Mouse (Mus musculus): ENCODE results near the gene Gclm. TPM values are rescaled to one million over a fixed set of nuclear protein-coding genes. Genes with fewer than 3 reads are reported as not detected.

The Gclm gene
- polyA plus RNA-seq (2012; fragmentation: generic; extraction: Trizol) = 10 to 100 TPM; 22.9 to 26.4 TPM

DNA sequence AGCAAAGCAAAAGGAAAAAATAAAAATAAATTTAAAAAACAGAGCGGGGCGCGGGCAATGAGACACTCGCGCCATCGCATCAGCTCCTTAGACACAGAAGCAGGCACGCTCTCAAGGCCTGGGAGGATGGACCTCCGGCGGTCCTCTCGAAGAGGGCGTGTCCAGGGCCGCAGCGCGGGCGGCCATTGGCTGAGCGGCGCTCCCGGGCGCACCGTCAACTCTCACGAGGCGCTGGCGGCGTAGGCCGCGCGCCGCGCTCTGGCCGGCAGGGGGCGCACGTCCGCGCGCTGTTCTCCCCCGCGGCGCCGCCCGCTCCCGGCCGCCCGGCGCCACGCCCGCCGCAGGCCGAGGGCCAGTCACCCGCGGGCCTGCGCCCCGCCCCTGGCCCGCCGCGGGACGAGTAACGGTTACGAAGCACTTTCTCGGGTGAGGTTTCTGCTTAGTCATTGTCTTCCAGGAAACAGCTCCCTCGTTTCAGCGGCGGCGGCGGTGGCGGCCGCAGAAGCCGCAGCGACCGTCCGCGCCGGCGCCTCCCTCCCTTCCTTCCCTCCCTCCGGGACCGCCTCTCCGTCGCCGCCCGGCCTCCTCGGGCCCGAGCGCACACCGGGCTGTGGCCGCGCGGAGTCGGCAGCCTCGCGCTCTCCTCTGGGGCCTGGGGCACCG is at the start of gene Gclm:
Gclm (plus strand) TSS at position 343 of the 663 bp plus-strand sequence.

DNA sequence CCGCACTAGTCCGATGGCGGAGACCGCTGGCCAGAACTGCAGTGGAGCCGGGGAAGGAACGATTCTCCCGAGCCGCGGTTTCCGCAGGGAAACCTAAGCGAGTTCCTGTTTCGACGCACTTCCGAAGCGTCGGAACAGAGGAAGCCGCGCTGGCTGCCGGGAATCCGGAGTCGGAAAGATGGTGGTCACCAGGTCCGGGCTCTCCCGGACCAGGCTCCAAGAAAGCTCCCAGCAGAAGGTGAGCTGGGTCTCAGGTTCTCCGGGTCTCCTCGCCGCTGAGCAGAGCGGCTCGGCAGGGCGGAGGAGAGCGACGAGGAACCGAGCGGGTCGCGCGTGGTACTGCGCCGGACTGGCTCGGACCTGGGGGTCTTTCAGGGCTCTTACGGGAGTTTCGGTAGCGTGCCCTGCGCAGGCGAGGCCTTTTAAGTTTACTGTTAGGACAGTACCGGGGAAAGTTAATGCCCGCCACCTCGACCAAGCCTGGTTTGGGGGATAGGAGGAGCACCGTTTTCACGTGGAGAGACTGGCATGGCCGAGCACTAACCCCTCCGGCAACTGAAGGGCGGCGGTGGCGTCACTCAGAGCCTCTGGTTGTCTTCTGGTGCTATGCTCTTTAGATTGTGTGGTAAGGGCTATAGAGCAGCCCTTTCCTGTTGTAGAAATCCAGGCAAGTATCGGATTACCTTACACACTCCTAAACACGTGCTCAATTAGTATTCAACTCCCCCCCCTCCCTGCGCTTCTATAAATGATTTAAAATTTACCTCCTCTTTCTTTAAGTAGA is 29.1 kb downstream of the Gclm start, which contains the start of gene Dnttip2:
Dnttip2 (plus strand) TSS at position 148 of the 784 bp plus-strand sequence.

DNA sequence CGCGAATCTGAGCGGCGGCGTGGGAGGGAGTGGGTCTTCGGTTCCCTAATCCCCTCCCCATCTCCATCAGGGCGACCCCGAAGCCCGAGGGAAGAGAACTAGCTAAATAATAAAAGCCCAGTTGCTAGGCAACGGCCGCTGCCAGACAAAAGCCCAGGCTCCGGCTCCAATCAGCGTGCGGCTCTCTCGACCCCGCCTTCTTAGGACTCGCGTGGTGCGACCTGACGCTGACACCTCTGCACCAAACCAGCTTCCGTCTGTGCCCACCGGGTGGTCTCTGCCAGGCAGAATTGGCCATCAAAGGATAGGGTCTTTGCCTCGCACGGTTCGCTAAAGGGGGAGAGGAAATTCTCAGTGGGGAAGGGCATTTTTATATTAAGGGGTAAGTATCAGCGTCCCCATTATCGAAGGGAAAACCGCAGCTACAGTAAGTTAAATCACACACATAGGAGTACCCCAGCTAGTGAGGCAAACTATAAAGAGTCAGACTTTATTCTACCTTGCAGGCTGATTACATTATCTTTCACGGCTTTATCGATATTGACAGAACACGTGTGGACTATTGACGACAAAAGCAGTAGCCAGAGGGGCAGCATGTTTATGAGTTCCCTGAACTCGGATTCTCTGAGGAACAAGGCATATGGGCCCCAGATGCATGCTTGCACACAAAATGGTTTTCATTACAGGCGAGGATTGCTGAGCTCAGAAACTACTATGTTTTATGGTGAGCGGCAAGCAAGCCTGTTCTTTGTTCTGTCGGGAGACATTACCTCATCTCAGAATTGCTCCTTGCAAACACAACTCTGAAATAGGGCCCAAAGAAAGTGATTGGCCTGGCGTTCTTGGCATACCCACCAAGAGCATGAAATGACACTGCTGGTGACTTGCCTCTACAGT is 48.8 kb downstream of the Gclm start, which contains the start of gene Bcar3:
Bcar3 (plus strand) TSS at position 183 of the 897 bp plus-strand sequence.

Other genes with a start within 250 kb of the Gclm start
- under 1 TPM; 0.01 to 0.37 TPM for gene Abca4, start 201.1 kb upstream of the Gclm start, polyA plus RNA-seq (2012; fragmentation: generic; extraction: Trizol)
- gene Dnttip2, start 28.8 kb downstream of the Gclm start, polyA plus RNA-seq (2012; fragmentation: generic; extraction: Trizol) = 1 to 10 TPM; 1.5 to 9.7 TPM
- 10 to 100 TPM in 1 of 2 experiments, 1 to 10 TPM in 1; 2.6 to 16.8 TPM for gene Bcar3, start 48.6 kb downstream of the Gclm start, polyA plus RNA-seq (2012; fragmentation: generic; extraction: Trizol)

Data from C3H10T1/2 (cell line).